Mouse (Mus musculus): ENCODE measurements around the gene Arhgef28.

DNA sequence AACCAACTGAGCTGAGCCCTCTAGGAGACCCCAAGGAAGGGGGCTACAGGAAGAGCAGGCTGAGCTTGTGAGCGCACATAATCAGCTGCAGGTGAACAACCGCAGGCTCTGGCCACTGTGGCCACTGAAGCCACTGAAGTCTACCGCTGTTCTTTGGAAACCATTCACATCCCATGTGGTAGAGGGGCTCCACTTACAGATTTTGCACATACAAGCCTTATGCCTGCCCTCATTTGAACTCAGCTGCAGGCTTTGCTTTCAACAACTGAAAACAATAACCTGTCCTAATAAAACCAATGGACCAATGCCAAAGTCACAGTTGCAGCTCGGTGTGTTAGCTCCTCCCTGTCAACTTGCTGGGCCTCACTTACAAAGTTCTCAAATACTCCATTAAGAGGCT, 126.6 kb downstream of the Arhgef28 start:
- no peak for TF ChIP-seq CTCF (IDR thresholded peaks at IDR 0.05; ENCODE audit: insufficient read depth, low read depth, low read length)
- TF ChIP-seq POLR2A (IDR thresholded peaks at IDR 0.05; ENCODE audit: insufficient read depth, low read depth, low read length), result no peak
